Mouse (Mus musculus): Measurements from ENCODE around the gene Pced1b. TPM values are rescaled to one million over a fixed set of nuclear protein-coding genes. Genes with fewer than 3 reads are reported as not detected.

Gene Pced1b
- polyA plus RNA-seq, 1 experiment from 2014 or later: 5.7 TPM

DNA sequence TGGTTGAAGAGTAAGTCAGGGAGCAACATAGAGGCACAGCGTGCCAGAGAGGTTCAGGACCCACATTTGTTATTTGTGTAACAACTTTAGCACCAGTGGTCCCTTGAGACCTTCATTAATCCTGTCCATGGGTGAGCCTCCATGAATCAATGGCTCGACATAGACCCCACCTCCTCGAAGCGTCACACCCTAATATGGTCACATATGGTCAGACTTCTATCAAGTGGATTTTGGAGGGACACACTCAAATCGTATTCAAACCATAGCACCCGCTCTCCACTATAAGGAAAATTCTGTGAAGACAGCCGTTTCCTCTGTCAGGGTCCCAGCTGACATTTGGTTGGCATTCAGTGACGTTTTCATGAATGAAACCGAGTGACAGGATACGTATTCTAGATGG, 2.4 kb downstream of the Pced1b start:
- H3K4me3 ChIP-seq (ENCODE audit: low read depth, low read length): no peak overlapping the region
- no peak for ATAC-seq (replicated peaks; ENCODE audit: low FRiP score, low TSS enrichment, low read depth)
- no peak for DNase-seq (ENCODE audit: low spot score)
- peaks cover 11% of the 10 kb centered on the region for H3K4me1 ChIP-seq (replicated peaks; ENCODE audit: control insufficient read depth, insufficient read depth, low read length)
- no peaks in the 10 kb centered on the region for H3K9me3 ChIP-seq (ENCODE audit: control insufficient read depth, low read length)
- peaks cover 13% of the 10 kb centered on the region for H3K27me3 ChIP-seq (replicated peaks; ENCODE audit: control insufficient read depth, insufficient read depth, low read length)
- H3K36me3 ChIP-seq (ENCODE audit: control insufficient read depth, insufficient read depth, low read length): no peaks in the 10 kb centered on the region
- WGBS: 96% methylated on average over 10 of the region's 10 CpGs
- H3K27ac ChIP-seq (ENCODE audit: low read depth): no peak overlapping the region
- no peak overlapping the region for H3K9ac ChIP-seq (ENCODE audit: low read length)
- no peak overlapping the region for H3K4me2 ChIP-seq (ENCODE audit: low read length)

DNA sequence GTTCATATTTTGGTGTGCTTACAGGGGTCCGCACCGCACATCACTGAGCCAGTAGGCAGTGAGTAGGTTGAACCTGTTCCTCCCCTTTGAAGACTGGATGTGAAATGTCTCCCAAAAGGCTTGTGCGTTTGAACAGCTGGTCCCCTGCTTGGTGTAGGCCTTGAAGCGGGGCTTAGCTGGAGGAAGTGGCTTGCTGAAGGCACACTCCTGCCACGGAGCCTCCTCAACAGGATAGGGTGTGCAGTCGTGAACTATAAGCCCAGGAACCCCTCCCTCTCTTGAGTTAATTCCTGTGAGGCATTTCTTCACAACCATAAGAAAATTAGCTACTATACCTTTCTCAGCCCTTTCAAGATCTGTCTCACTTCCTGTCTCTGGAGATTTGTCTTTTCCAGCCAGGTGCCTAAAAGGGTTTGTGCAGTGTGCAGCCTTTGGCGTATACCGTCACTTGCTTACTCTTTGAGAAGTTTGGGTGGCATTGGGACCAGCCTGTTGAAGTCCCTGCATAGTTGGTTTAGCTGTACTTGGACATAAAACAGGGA, 5.7 kb downstream of the Pced1b start:
- no peaks in the 10 kb centered on the region for H3K27me3 ChIP-seq (replicated peaks; ENCODE audit: control insufficient read depth, insufficient read depth, low read length)
- H3K9me3 ChIP-seq (ENCODE audit: control insufficient read depth, low read length): no peaks in the 10 kb centered on the region
- DNase-seq (ENCODE audit: low spot score): no peak
- peaks cover 8% of the 10 kb centered on the region for H3K4me1 ChIP-seq (replicated peaks; ENCODE audit: control insufficient read depth, insufficient read depth, low read length)
- ATAC-seq (replicated peaks; ENCODE audit: low FRiP score, low TSS enrichment, low read depth): no peak
- H3K4me3 ChIP-seq (ENCODE audit: low read depth, low read length): no peak overlapping the region
- no peak overlapping the region for H3K4me2 ChIP-seq (ENCODE audit: low read length)
- 82% methylated on average over 8 of the region's 8 CpGs for WGBS
- no peak overlapping the region for H3K27ac ChIP-seq (ENCODE audit: low read depth)
- H3K36me3 ChIP-seq (ENCODE audit: control insufficient read depth, insufficient read depth, low read length): no peaks in the 10 kb centered on the region
- no peak overlapping the region for H3K9ac ChIP-seq (ENCODE audit: low read length)

DNA sequence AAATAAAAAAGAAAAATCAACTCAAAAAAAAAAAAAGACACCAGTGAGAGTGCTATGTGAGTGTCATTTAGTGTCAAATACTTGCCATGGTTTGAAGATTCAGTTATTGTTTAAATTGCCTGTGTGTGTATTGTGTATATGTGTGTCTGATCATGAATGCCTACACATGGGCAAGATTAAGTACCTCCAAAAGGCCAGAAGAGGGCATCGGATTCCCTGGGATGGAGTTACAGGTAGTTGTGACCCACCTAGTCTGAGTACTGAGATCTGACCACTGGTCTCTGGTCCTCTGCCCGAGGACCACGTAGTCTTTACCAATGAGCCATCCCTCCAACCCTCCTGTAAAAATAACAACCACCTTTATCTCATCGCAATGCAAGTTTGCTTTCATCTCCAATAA, 7.5 kb downstream of the Pced1b start:
- H3K4me2 ChIP-seq (ENCODE audit: low read length): no peak overlapping the region
- no peaks in the 10 kb centered on the region for H3K27me3 ChIP-seq (replicated peaks; ENCODE audit: control insufficient read depth, insufficient read depth, low read length)
- 90% methylated on average over 4 of the region's 4 CpGs for WGBS
- no peak overlapping the region for H3K27ac ChIP-seq (ENCODE audit: low read depth)
- no peaks in the 10 kb centered on the region for H3K36me3 ChIP-seq (ENCODE audit: control insufficient read depth, insufficient read depth, low read length)
- ATAC-seq (replicated peaks; ENCODE audit: low FRiP score, low TSS enrichment, low read depth) (no peak), DNase-seq (ENCODE audit: low spot score) (no peak)
- no peak overlapping the region for H3K9ac ChIP-seq (ENCODE audit: low read length)
- H3K4me3 ChIP-seq (ENCODE audit: low read depth, low read length): no peak overlapping the region
- H3K9me3 ChIP-seq (ENCODE audit: control insufficient read depth, low read length): no peaks in the 10 kb centered on the region
- H3K4me1 ChIP-seq (replicated peaks; ENCODE audit: control insufficient read depth, insufficient read depth, low read length): no peaks in the 10 kb centered on the region; the same call in 1 of the 2 replicates

DNA sequence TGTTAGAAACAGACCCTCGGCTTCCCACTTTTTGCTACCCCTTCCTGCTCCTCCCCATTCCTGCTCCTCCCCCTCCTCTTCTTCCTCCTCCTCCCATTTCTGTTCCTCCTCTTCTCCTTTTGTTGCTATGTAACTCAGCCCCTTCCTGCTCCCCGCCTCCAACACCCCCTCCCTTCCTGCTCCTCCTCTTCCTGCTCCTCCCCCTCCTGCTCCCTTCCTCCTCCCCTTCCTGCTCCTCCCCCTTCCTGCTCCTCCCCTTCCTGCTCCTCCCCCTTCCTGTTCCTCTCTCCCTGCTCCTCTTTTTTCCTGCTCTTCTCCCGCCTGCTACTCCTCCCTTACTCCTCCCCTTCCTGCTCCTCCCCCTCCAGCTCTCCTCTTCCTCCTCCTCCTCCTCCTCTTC, 8.9 kb downstream of the Pced1b start:
- DNase-seq (ENCODE audit: low spot score) (no peak), ATAC-seq (replicated peaks; ENCODE audit: low FRiP score, low TSS enrichment, low read depth) (no peak)
- H3K4me2 ChIP-seq (ENCODE audit: low read length): no peak overlapping the region
- no peaks in the 10 kb centered on the region; the same call in 1 of the 2 replicates for H3K4me1 ChIP-seq (replicated peaks; ENCODE audit: control insufficient read depth, insufficient read depth, low read length)
- H3K9me3 ChIP-seq (ENCODE audit: control insufficient read depth, low read length): no peaks in the 10 kb centered on the region
- no peak overlapping the region for H3K9ac ChIP-seq (ENCODE audit: low read length)
- H3K4me3 ChIP-seq (ENCODE audit: low read depth, low read length): no peak overlapping the region
- H3K36me3 ChIP-seq (ENCODE audit: control insufficient read depth, insufficient read depth, low read length): no peaks in the 10 kb centered on the region
- WGBS: 92% methylated on average over 3 of the region's 3 CpGs
- no peaks in the 10 kb centered on the region for H3K27me3 ChIP-seq (replicated peaks; ENCODE audit: control insufficient read depth, insufficient read depth, low read length)
- H3K27ac ChIP-seq (ENCODE audit: low read depth): no peak overlapping the region

DNA sequence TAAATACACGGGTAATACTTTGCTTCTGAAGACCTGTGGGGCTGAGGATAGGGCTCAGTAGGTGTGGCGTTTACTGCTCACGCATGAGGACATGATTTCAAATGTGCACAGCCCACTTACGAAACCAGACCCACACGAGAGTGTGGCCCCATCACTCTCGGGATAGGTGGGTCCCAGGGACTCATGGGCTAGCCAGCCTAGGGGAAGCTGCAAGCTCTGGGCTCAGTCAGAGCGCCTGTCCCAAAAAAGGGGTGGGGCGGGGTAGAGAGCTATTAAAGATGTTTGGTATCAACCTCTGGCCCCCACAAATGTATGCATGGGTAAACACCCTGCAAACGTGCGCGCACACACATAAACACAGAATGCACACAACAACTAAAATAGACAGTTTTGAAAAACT, 9.5 kb downstream of the Pced1b start:
- ATAC-seq (replicated peaks; ENCODE audit: low FRiP score, low TSS enrichment, low read depth) (no peak), DNase-seq (ENCODE audit: low spot score) (no peak)
- Histone ChIP-seq H3K4me3 (ENCODE audit: low read depth, low read length) (no peak overlapping the region), H3K27me3 (replicated peaks; ENCODE audit: control insufficient read depth, insufficient read depth, low read length) (no peaks in the 10 kb centered on the region), H3K36me3 (ENCODE audit: control insufficient read depth, insufficient read depth, low read length) (no peaks in the 10 kb centered on the region), H3K9me3 (ENCODE audit: control insufficient read depth, low read length) (no peaks in the 10 kb centered on the region), H3K4me2 (ENCODE audit: low read length) (no peak overlapping the region), H3K27ac (ENCODE audit: low read depth) (no peak overlapping the region), H3K4me1 (replicated peaks; ENCODE audit: control insufficient read depth, insufficient read depth, low read length) (no peaks in the 10 kb centered on the region; the same call in 1 of the 2 replicates), H3K9ac (ENCODE audit: low read length) (no peak overlapping the region)
- 87% methylated on average over 11 of the region's 11 CpGs for WGBS

DNA sequence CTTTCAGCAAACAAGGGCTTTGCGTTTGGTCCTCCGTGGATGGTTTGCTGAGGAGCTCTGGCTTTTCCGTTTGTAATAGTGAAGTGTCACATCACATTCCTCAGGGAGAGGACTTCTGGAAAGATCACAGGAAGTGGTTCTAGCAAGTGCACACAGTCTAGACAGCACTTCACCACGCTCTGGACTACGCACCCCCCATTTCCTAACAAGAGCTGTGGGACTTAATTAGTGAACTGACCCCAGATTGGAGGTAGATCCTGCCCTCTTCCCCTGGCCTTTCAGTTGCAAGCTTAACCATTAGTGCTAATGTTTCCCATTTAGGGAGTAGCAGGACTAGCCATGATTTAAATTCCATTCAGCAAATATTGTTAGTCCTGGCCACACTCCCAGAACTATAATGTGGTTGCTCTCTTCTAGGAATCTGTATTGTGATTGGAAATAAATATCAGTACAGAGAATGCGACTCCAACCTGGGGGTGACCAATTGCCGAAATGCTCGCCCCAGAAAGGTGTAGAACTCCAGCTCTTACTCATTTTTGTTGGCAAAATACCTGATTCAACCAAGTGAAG, 10.4 kb downstream of the Pced1b start:
- WGBS: 66% methylated on average over 8 of the region's 8 CpGs
- no peak for DNase-seq (ENCODE audit: low spot score)
- Histone ChIP-seq H3K4me3 (ENCODE audit: low read depth, low read length) (no peak overlapping the region), H3K4me1 (replicated peaks; ENCODE audit: control insufficient read depth, insufficient read depth, low read length) (no peaks in the 10 kb centered on the region; the same call in 1 of the 2 replicates), H3K27ac (ENCODE audit: low read depth) (no peak overlapping the region), H3K27me3 (replicated peaks; ENCODE audit: control insufficient read depth, insufficient read depth, low read length) (no peaks in the 10 kb centered on the region), H3K4me2 (ENCODE audit: low read length) (no peak overlapping the region), H3K9me3 (ENCODE audit: control insufficient read depth, low read length) (no peaks in the 10 kb centered on the region), H3K9ac (ENCODE audit: low read length) (no peak overlapping the region), H3K36me3 (ENCODE audit: control insufficient read depth, insufficient read depth, low read length) (no peaks in the 10 kb centered on the region)
- ATAC-seq (replicated peaks; ENCODE audit: low FRiP score, low TSS enrichment, low read depth): no peak

DNA sequence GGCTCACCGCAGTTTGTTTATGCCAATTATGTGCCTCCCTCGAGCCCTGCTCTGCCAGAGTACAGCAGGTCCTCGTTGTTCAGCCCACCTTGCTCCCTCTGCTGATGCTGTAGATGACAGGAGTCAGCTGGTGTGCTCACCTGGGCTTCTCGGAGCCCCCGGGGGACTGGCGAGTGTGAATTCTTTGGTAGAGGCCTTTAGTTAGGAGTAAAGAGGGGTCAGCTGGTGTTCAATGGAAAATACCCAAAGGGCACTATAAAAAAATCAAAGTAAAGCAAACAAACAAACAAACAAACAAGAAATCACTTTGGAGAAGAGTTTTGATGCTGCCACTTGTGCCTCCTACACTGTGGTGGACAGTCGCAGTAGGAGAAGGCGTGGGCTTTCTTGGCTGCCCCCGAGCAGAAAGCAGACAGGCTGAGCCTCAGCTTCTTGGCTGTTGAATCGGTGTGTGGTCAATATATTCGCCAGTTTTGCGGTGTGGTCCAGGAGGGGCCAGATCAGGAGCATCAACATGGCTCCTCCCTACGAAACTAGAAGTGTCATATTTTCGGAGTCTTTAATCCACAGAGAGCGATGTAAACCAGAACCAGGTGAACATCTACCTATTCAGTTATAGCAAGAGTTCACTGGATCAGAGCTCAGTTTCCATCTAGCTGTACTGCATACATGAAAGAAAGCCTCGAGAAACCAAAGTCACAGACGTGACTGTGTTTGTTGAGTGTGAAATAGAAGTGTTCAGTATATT, 11.8 kb downstream of the Pced1b start:
- no peak for ATAC-seq (replicated peaks; ENCODE audit: low FRiP score, low TSS enrichment, low read depth)
- no peak overlapping the region for H3K4me2 ChIP-seq (ENCODE audit: low read length)

DNA sequence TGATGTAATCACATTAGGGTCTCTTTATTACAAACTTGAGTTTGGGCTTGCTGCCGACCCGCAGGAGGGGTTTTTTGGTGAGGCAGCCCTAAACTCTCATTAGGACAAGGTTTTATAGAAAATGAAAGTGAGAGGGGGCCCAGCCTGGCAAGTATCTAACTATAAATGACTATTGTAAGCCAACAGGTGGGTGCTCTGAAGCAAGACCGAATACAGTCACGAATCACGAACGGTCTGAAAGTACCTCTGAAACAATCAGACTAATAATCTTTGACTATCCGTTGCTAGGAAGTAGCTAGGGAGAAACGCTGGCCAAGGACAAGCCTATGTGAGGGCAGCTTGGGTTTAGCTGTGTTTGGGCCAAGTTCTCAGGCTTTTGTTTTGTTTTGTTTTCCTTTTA, 12.4 kb downstream of the Pced1b start:
- ATAC-seq (replicated peaks; ENCODE audit: low FRiP score, low TSS enrichment, low read depth): no peak
- Histone ChIP-seq H3K36me3 (ENCODE audit: control insufficient read depth, insufficient read depth, low read length) (no peaks in the 10 kb centered on the region), H3K9ac (ENCODE audit: low read length) (no peak overlapping the region), H3K27me3 (replicated peaks; ENCODE audit: control insufficient read depth, insufficient read depth, low read length) (no peaks in the 10 kb centered on the region), H3K4me2 (ENCODE audit: low read length) (no peak overlapping the region), H3K4me1 (replicated peaks; ENCODE audit: control insufficient read depth, insufficient read depth, low read length) (no peaks in the 10 kb centered on the region; the same call in 1 of the 2 replicates), H3K9me3 (ENCODE audit: control insufficient read depth, low read length) (no peaks in the 10 kb centered on the region), H3K4me3 (ENCODE audit: low read depth, low read length) (no peak overlapping the region), H3K27ac (ENCODE audit: low read depth) (no peak overlapping the region)
- 87% methylated on average over 8 of the region's 8 CpGs for WGBS
- no peak for DNase-seq (ENCODE audit: low spot score)

More for the DNA sequence above, 11.8 kb downstream of the Pced1b start:
- Histone ChIP-seq H3K4me3 (ENCODE audit: low read depth, low read length) (no peak overlapping the region), H3K9ac (ENCODE audit: low read length) (no peak overlapping the region), H3K27ac (ENCODE audit: low read depth) (no peak overlapping the region), H3K4me1 (replicated peaks; ENCODE audit: control insufficient read depth, insufficient read depth, low read length) (no peaks in the 10 kb centered on the region; the same call in 1 of the 2 replicates), H3K9me3 (ENCODE audit: control insufficient read depth, low read length) (no peaks in the 10 kb centered on the region), H3K36me3 (ENCODE audit: control insufficient read depth, insufficient read depth, low read length) (no peaks in the 10 kb centered on the region), H3K27me3 (replicated peaks; ENCODE audit: control insufficient read depth, insufficient read depth, low read length) (no peaks in the 10 kb centered on the region)
- WGBS: 72% methylated on average over 17 of the region's 17 CpGs
- no peak for DNase-seq (ENCODE audit: low spot score)
